Mouse (Mus musculus) kidney, embryonic 15.5 days (tissue): ENCODE measurements around the gene Gabbr2. TPM values are rescaled to one million over a fixed set of nuclear protein-coding genes. Genes with fewer than 3 reads are reported as not detected.
A peak's percentile ranks its signal among the peaks of the same experiment; 100 is the strongest.

Experiments
- ATAC-seq: fragments of 200-750 bp; cut with Nextera tagmentation; replicated peaks from 2 replicates; pipeline ENCODE4 v1.8.0; 2017; ENCODE audit warnings: moderate TSS enrichment; ENCODE audit not compliant: low FRiP score
- H3K27ac ChIP-seq: fragments of 300-500 bp; sonication (generic); 2 replicates; pipeline ENCODE4 v1.5.1; 2015; ENCODE audit warnings: mild to moderate bottlenecking, inconsistent platforms
- H3K27me3 ChIP-seq: fragments of 300-500 bp; sonication (generic); 2 replicates; pipeline ENCODE4 v1.6.1; 2015; ENCODE audit warnings: inconsistent platforms
- H3K36me3 ChIP-seq: fragments of 300-500 bp; sonication (generic); 2 replicates; pipeline ENCODE4 v1.6.1; 2015; ENCODE audit warnings: inconsistent platforms
- H3K4me1 ChIP-seq: fragments of 300-500 bp; sonication (generic); 2 replicates; pipeline ENCODE4 v1.6.1; 2015; ENCODE audit warnings: inconsistent platforms
- H3K4me2 ChIP-seq: fragments of 300-500 bp; sonication (generic); 2 replicates; pipeline ENCODE4 v1.6.1; 2015; ENCODE audit warnings: moderate library complexity, mild to moderate bottlenecking, inconsistent platforms
- H3K4me3 ChIP-seq: fragments of 300-500 bp; sonication (generic); replicated peaks from 2 replicates; pipeline ENCODE4 v1.5.1; 2015; ENCODE audit warnings: mild to moderate bottlenecking, inconsistent platforms
- H3K9ac ChIP-seq: fragments of 300-500 bp; sonication (generic); 2 replicates; pipeline ENCODE4 v1.6.1; 2015; ENCODE audit warnings: mild to moderate bottlenecking, inconsistent platforms
- H3K9me3 ChIP-seq: fragments of 300-500 bp; sonication (generic); replicated peaks from 2 replicates; pipeline ENCODE4 v1.6.1; 2016; ENCODE audit warnings: inconsistent platforms
- WGBS: fragments of 180-500 bp; shearing (Covaris S2); methylation state at CpG from one replicate; pipeline ENCODE4 v1.1.7; 2015; ENCODE audit warnings: mixed read lengths; 5-methylcytosine and 5-hydroxymethylcytosine counted together
- polyA plus RNA-seq: library from polyadenylated mRNA; unstranded; fragments of >200 nt; fragmentation: Nextera tagmentation; extraction: Ambion mirVana; gene quantifications from 2 replicates; pipeline ENCODE4 v1.2.1, GENCODE M21; 2015

Gabbr2 gene
- polyA plus RNA-seq, 1 experiment from 2014 or later = 0.18 TPM

- Histone ChIP-seq H3K4me1 (peaks cover 26% of the 10 kb centered on the region), H3K9ac (no peak overlapping the region), H3K27ac (no peak overlapping the region), H3K36me3 (no peaks in the 10 kb centered on the region), H3K9me3 (no peaks in the 10 kb centered on the region), H3K4me2 (no peak overlapping the region), H3K27me3 (no peaks in the 10 kb centered on the region), H3K4me3 (no peak overlapping the region)
- 57% methylated on average over 12 of the region's 12 CpGs for WGBS
- ATAC-seq = no peak
Measured at GRCm38 (mm10) chr4:46832834-46833544, 158.7 kb downstream of the Gabbr2 start.

DNA sequence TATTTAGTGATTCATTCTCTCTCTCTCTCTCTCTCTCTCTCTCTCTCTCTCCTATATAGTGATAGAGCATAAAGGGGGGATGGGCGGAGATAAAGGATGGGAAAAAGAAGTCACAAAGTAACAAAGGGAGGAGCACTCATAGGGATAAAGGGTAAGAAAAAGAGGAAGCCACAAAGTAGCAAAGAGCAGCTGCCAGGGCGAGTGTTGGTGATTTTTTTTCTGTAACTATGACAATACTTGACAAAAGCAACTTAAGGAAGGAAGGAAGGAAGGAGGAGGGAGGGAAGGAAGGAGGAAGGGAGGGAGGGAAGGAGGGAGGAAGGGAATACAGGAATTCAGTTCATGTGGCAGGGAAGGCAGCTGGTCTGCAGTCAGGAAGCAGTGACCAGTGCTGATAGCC lies 162.0 kb downstream of the Gabbr2 start:
- WGBS = 59% methylated on average over 2 of the region's 2 CpGs
- no peaks in the 10 kb centered on the region for H3K36me3 ChIP-seq
- no peaks in the 10 kb centered on the region for H3K9me3 ChIP-seq
- H3K4me3 ChIP-seq = no peak overlapping the region
- no peak overlapping the region for H3K4me2 ChIP-seq
- peaks cover 30% of the 10 kb centered on the region for H3K4me1 ChIP-seq
- no peaks in the 10 kb centered on the region for H3K27me3 ChIP-seq
- ATAC-seq = no peak
- H3K9ac ChIP-seq = no peak overlapping the region
- H3K27ac ChIP-seq = no peak overlapping the region

GRCm38 (mm10) chr4:46828141-46828571 lies 163.5 kb downstream of the Gabbr2 start:
- Histone ChIP-seq H3K9ac (no peak overlapping the region), H3K4me3 (no peak overlapping the region), H3K9me3 (no peaks in the 10 kb centered on the region), H3K4me2 (no peak overlapping the region), H3K27me3 (no peaks in the 10 kb centered on the region), H3K27ac (no peak overlapping the region), H3K4me1 (peaks cover 34% of the 10 kb centered on the region), H3K36me3 (no peaks in the 10 kb centered on the region)
- ATAC-seq = no peak
- WGBS = 77% methylated on average over 5 of the region's 5 CpGs

DNA sequence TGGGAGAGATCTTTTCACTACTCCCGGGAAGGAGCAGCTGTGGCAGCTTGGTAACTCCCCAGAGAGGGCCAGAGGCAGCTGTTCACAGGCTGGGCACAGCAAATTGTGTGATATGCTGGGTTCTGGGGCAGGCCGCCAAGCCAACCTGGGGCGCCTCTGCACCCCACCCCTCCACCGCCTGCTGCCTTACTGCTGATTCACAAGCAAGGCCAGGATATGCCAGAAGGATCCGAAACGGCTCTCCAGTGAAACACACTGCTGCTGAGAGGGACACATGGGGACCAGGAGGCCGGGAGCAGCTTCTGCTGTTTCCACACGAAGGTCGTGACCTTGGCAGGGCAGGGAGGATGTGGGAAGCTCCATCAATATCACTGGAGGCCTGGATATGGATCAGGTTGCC lies 164.2 kb downstream of the Gabbr2 start:
- no peaks in the 10 kb centered on the region for H3K27me3 ChIP-seq
- H3K36me3 ChIP-seq = no peaks in the 10 kb centered on the region
- H3K4me2 ChIP-seq = no peak overlapping the region
- H3K9ac ChIP-seq = no peak overlapping the region
- H3K9me3 ChIP-seq = no peaks in the 10 kb centered on the region
- 37% methylated on average over 9 of the region's 9 CpGs for WGBS
- ATAC-seq = no peak
- H3K4me1 ChIP-seq = peaks cover 34% of the 10 kb centered on the region
- no peak overlapping the region for H3K27ac ChIP-seq
- no peak overlapping the region for H3K4me3 ChIP-seq

GRCm38 (mm10) chr4:46825846-46826529 lies 165.7 kb downstream of the Gabbr2 start:
- Histone ChIP-seq H3K36me3 (no peaks in the 10 kb centered on the region), H3K4me3 (no peak overlapping the region), H3K4me2 (no peak overlapping the region), H3K4me1 (peaks cover 34% of the 10 kb centered on the region), H3K9ac (no peak overlapping the region), H3K27me3 (no peaks in the 10 kb centered on the region), H3K27ac (0 out of 2 replicates have a peak overlapping the region, but pooled peaks have one; percentile 37), H3K9me3 (no peaks in the 10 kb centered on the region)
- ATAC-seq = peak; percentile 67
- WGBS = 71% methylated on average over 10 of the region's 10 CpGs

GRCm38 (mm10) chr4:46823738-46824137 lies 167.9 kb downstream of the Gabbr2 start:
- 62% methylated on average over 14 of the region's 14 CpGs for WGBS
- no peak for ATAC-seq

DNA sequence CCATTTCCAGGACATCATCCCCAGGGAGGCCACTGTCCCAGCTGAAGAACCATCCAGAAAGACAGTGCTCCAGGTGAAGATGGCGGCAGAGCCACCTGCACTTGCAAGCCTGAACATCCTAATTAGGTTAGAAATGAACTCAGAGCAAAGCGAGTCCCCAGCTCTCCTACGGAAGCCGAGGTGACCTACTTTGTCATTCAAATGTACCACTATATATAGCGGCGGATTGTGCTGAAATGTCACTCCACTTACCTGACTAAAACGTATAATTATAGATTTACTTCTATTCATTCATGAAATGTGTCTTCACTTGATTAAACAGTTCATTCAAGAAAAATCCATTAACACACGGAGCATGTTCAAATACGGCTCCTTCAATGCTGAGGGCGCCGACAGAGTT lies 170.0 kb downstream of the Gabbr2 start:
- no peak for ATAC-seq
- Histone ChIP-seq H3K9ac (no peak overlapping the region), H3K27ac (no peak overlapping the region), H3K4me3 (no peak overlapping the region), H3K4me1 (peaks cover 10% of the 10 kb centered on the region; the same call in 1 of the 2 replicates), H3K27me3 (no peaks in the 10 kb centered on the region), H3K4me2 (no peak overlapping the region), H3K9me3 (no peaks in the 10 kb centered on the region), H3K36me3 (no peaks in the 10 kb centered on the region)
- 89% methylated on average over 11 of the region's 11 CpGs for WGBS

More at GRCm38 (mm10) chr4:46823738-46824137, 167.9 kb downstream of the Gabbr2 start:
- Histone ChIP-seq H3K36me3 (no peaks in the 10 kb centered on the region), H3K4me2 (no peak overlapping the region), H3K4me1 (peaks cover 28% of the 10 kb centered on the region), H3K27ac (no peak overlapping the region), H3K27me3 (no peaks in the 10 kb centered on the region), H3K4me3 (no peak overlapping the region), H3K9me3 (no peaks in the 10 kb centered on the region), H3K9ac (no peak overlapping the region)

DNA sequence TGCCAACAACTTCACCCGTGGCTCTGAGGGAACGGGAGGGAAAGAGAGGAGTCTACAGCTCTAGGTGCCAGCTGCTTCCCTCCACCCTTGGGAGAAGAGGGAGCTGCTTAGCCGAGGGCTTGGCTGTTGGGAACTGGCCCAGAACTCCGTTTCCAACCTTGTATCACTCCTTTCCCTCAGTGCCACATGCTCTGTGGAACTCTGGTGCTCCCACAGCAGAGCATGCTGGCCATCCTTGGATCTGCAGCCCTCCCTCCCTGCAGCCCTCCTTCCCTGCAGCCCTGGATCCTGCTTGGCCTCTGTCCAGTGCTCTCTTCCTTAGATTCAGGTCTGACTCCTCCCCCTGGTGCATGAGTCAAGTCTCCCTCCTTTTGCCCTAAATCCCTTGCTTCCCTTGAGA lies 176.7 kb downstream of the Gabbr2 start:
- 62% methylated on average over 4 of the region's 4 CpGs for WGBS

GRCm38 (mm10) chr4:46814236-46814635 lies 177.4 kb downstream of the Gabbr2 start:
- no peak overlapping the region for H3K9ac ChIP-seq

More for the DNA sequence above, 176.7 kb downstream of the Gabbr2 start:
- H3K4me3 ChIP-seq = no peak overlapping the region
- H3K9me3 ChIP-seq = no peaks in the 10 kb centered on the region
- H3K27ac ChIP-seq = no peak overlapping the region
- H3K9ac ChIP-seq = no peak overlapping the region
- 0 out of 2 replicates have a peak, but pooled peaks cover 5% of the 10 kb centered on the region for H3K27me3 ChIP-seq
- 0 out of 2 replicates have a peak, but pooled peaks have one; percentile 25 for ATAC-seq
- H3K4me2 ChIP-seq = no peak overlapping the region
- 0 out of 2 replicates have a peak, but pooled peaks cover 2% of the 10 kb centered on the region for H3K4me1 ChIP-seq
- H3K36me3 ChIP-seq = no peaks in the 10 kb centered on the region

DNA sequence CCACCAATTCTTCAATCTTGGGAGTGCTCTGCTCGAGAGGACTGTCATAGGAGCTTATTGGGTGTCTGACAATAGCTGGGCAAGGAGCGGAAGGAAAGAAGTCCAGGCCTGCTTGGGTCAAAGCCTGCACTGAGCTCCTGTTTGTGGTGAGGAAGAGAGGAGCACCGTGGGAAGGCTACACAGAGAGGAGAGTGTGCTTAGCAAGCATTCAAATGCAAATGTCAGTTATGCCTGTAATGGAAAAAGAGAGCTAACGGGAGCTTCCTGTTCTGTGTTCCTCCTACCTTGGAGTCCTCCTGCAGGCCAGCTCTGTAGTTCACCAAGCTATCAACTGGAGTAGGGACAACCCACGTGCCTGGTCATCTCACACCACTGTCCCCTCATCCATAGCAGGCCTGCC lies 180.5 kb downstream of the Gabbr2 start:
- H3K27me3 ChIP-seq = 0 out of 2 replicates have a peak, but pooled peaks cover 5% of the 10 kb centered on the region
- no peak overlapping the region for H3K9ac ChIP-seq
- no peaks in the 10 kb centered on the region for H3K9me3 ChIP-seq
- ATAC-seq = no peak
- 69% methylated on average over 5 of the region's 5 CpGs for WGBS
- no peak overlapping the region for H3K4me2 ChIP-seq
- H3K27ac ChIP-seq = no peak overlapping the region
- 0 out of 2 replicates have a peak, but pooled peaks cover 2% of the 10 kb centered on the region for H3K4me1 ChIP-seq
- H3K4me3 ChIP-seq = no peak overlapping the region
- no peaks in the 10 kb centered on the region for H3K36me3 ChIP-seq

More at GRCm38 (mm10) chr4:46814236-46814635, 177.4 kb downstream of the Gabbr2 start:
- H3K4me2 ChIP-seq = no peak overlapping the region
- no peaks in the 10 kb centered on the region for H3K36me3 ChIP-seq
- 0 out of 2 replicates have a peak, but pooled peaks cover 5% of the 10 kb centered on the region for H3K27me3 ChIP-seq
- H3K27ac ChIP-seq = no peak overlapping the region
- no peak overlapping the region for H3K4me3 ChIP-seq
- no peak for ATAC-seq
- no peaks in the 10 kb centered on the region for H3K9me3 ChIP-seq
- 75% methylated on average over 10 of the region's 10 CpGs for WGBS
- H3K4me1 ChIP-seq = 0 out of 2 replicates have a peak, but pooled peaks cover 2% of the 10 kb centered on the region

- no peak for ATAC-seq
- H3K36me3 ChIP-seq = no peaks in the 10 kb centered on the region
- H3K4me1 ChIP-seq = no peaks in the 10 kb centered on the region
- H3K27me3 ChIP-seq = no peaks in the 10 kb centered on the region
- H3K4me2 ChIP-seq = no peak overlapping the region
- no peak overlapping the region for H3K4me3 ChIP-seq
- no peaks in the 10 kb centered on the region for H3K9me3 ChIP-seq
- H3K27ac ChIP-seq = no peak overlapping the region
- H3K9ac ChIP-seq = no peak overlapping the region
- 93% methylated on average over 1 of the region's 1 CpGs for WGBS
Measured at GRCm38 (mm10) chr4:46806876-46807275, 184.8 kb downstream of the Gabbr2 start.

GRCm38 (mm10) chr4:46805910-46806309 lies 185.8 kb downstream of the Gabbr2 start:
- Histone ChIP-seq H3K4me2 (no peak overlapping the region), H3K27ac (no peak overlapping the region), H3K9me3 (no peaks in the 10 kb centered on the region), H3K9ac (no peak overlapping the region), H3K4me1 (no peaks in the 10 kb centered on the region), H3K27me3 (no peaks in the 10 kb centered on the region), H3K4me3 (no peak overlapping the region), H3K36me3 (no peaks in the 10 kb centered on the region)
- ATAC-seq = no peak; the same call in 1 of the 2 replicates
- 38% methylated on average over 3 of the region's 3 CpGs for WGBS
